Mouse (Mus musculus) megakaryocyte, embryonic 14.5 days (primary cell): ENCODE measurements at regions not wholly inside any gene's neighbourhood (a gene's known extent, or its start where the extent isn't known, plus 50 kb on each side); places are given as distances from the start of the nearest gene placed in this dataset.

Experiments used
- FLI1 ChIP-seq: IDR thresholded peaks from 2 replicates; pipeline ENCODE4 v1.6.1; 2012; ENCODE audit warnings: low read length, inconsistent platforms, mixed read lengths
- GATA1 ChIP-seq: IDR thresholded peaks from 3 replicates; pipeline ENCODE4 v1.6.1; 2012; ENCODE audit warnings: mixed read lengths, low read length, inconsistent platforms, borderline replicate concordance

- no peak for TF ChIP-seq GATA1
- no peak for TF ChIP-seq FLI1
Measured at GRCm38 (mm10) chr2:128378456-128378855, 212.6 kb upstream of the Spdye4c start.
